Mouse (Mus musculus) spleen, adult 12 weeks (tissue): ENCODE measurements around the gene Vamp3.
"Not testable (repeated sequence)": the region's sequence is repeated elsewhere in the genome, so short reads cannot be mapped to it uniquely, and the experiment has no call there.

ENCODE experiments used
- DNase-seq: peaks from one replicate; pipeline ENCODE4 v3.0.0; 2022; ENCODE audit warnings: low spot score

Vamp3 gene

GRCm38 (mm10) chr4:151044944-151045570 is 12.7 kb downstream of the Vamp3 start:
- DNase-seq, result no peak

GRCm38 (mm10) chr4:151044037-151044943 is 13.5 kb downstream of the Vamp3 start, which contains the start of gene Per3:
Per3 (minus strand) TSS chr4:151044665.
- peak; percentile 90 for DNase-seq

GRCm38 (mm10) chr4:151043281-151043680 is 14.5 kb downstream of the Vamp3 start:
- no peak for DNase-seq

GRCm38 (mm10) chr4:151041506-151041905 is 16.3 kb downstream of the Vamp3 start:
- DNase-seq, result no peak

- no peak for DNase-seq
Measured at GRCm38 (mm10) chr4:151037800-151038199, 20.0 kb downstream of the Vamp3 start.

- DNase-seq, result no peak
Measured at GRCm38 (mm10) chr4:151036521-151036920, 21.2 kb downstream of the Vamp3 start.

- no peak for DNase-seq
Measured at GRCm38 (mm10) chr4:151027001-151027400, 30.8 kb downstream of the Vamp3 start.

GRCm38 (mm10) chr4:151024152-151024551 is 33.6 kb downstream of the Vamp3 start:
- no peak for DNase-seq

GRCm38 (mm10) chr4:151017356-151017755 is 40.4 kb downstream of the Vamp3 start:
- DNase-seq, result not testable (repeated sequence)

- no peak for DNase-seq
Measured at GRCm38 (mm10) chr4:151015946-151016345, 41.8 kb downstream of the Vamp3 start.

GRCm38 (mm10) chr4:151010316-151010715 is 47.4 kb downstream of the Vamp3 start:
- no peak for DNase-seq

- peak; percentile 22 for DNase-seq
Measured at GRCm38 (mm10) chr4:151006945-151007344, 50.8 kb downstream of the Vamp3 start.

GRCm38 (mm10) chr4:151005656-151006318 is 52.0 kb downstream of the Vamp3 start:
- DNase-seq, result no peak

GRCm38 (mm10) chr4:151001397-151001796 is 56.4 kb downstream of the Vamp3 start:
- DNase-seq, result no peak

GRCm38 (mm10) chr4:150998626-150999025 is 59.1 kb downstream of the Vamp3 start:
- DNase-seq, result no peak
